Mouse (Mus musculus): ENCODE data around the gene Ghr. TPM values are rescaled to one million over a fixed set of nuclear protein-coding genes. Genes with fewer than 3 reads are reported as not detected.

Ghr gene
- total and polyA plus RNA-seq, 2 experiments = 141 to 423 TPM

GRCm38 (mm10) chr15:3432823-3433222 lies 150.5 kb downstream of the Ghr start:
- no peak overlapping the region for H3K9ac ChIP-seq (ENCODE audit: low read depth, low read length)
- H3K4me3 ChIP-seq (ENCODE audit: insufficient read depth, low read depth, low read length) = no peak overlapping the region
- TF ChIP-seq POLR2A (IDR thresholded peaks at IDR 0.05; ENCODE audit: extremely low read depth, insufficient read depth, low read length) (no peak), CTCF (IDR thresholded peaks at IDR 0.05; ENCODE audit: low read depth, low read length) (no peak)
- no peak overlapping the region for H3K27ac ChIP-seq (replicated peaks; ENCODE audit: insufficient read depth, low read depth, low read length)
- DNase-seq (ENCODE audit: extremely low read depth, low read depth, low spot score) = no peak
- H3K27me3 ChIP-seq (ENCODE audit: control insufficient read depth, insufficient read depth, low read length) = no peaks in the 10 kb centered on the region
- H3K79me2 ChIP-seq (ENCODE audit: control insufficient read depth, insufficient read depth, low read length) = peaks cover 5% of the 10 kb centered on the region; the same call in 1 of the 2 replicates
- H3K36me3 ChIP-seq (ENCODE audit: control insufficient read depth, insufficient read depth, low read length) = peaks cover 30% of the 10 kb centered on the region
- H3K4me1 ChIP-seq (ENCODE audit: control insufficient read depth, insufficient read depth, low read length) = peaks cover 10% of the 10 kb centered on the region
- 77% methylated on average over 1 of the region's 1 CpGs for WGBS

- Histone ChIP-seq H3K36me3 (ENCODE audit: control insufficient read depth, insufficient read depth, low read length) (peaks cover 31% of the 10 kb centered on the region), H3K4me1 (ENCODE audit: control insufficient read depth, insufficient read depth, low read length) (peaks cover 3% of the 10 kb centered on the region; the same call in 1 of the 2 replicates), H3K4me3 (ENCODE audit: insufficient read depth, low read depth, low read length) (no peak overlapping the region), H3K27ac (replicated peaks; ENCODE audit: insufficient read depth, low read depth, low read length) (no peak overlapping the region), H3K9ac (ENCODE audit: low read depth, low read length) (no peak overlapping the region), H3K27me3 (ENCODE audit: control insufficient read depth, insufficient read depth, low read length) (no peaks in the 10 kb centered on the region), H3K79me2 (ENCODE audit: control insufficient read depth, insufficient read depth, low read length) (peaks cover 2% of the 10 kb centered on the region; the same call in 1 of the 2 replicates)
- DNase-seq (ENCODE audit: extremely low read depth, low read depth, low spot score) = no peak
- TF ChIP-seq POLR2A (IDR thresholded peaks at IDR 0.05; ENCODE audit: extremely low read depth, insufficient read depth, low read length) (no peak), CTCF (IDR thresholded peaks at IDR 0.05; ENCODE audit: low read depth, low read length) (no peak)
These were observed 153.9 kb downstream of the Ghr start for GRCm38 (mm10) chr15:3429417-3429816.

- H3K36me3 ChIP-seq (ENCODE audit: control insufficient read depth, insufficient read depth, low read length) = peaks cover 31% of the 10 kb centered on the region
- WGBS = 75% methylated on average over 5 of the region's 5 CpGs
- H3K27ac ChIP-seq (replicated peaks; ENCODE audit: insufficient read depth, low read depth, low read length) = no peak overlapping the region
- peaks cover 3% of the 10 kb centered on the region; the same call in 1 of the 2 replicates for H3K4me1 ChIP-seq (ENCODE audit: control insufficient read depth, insufficient read depth, low read length)
- TF ChIP-seq CTCF (IDR thresholded peaks at IDR 0.05; ENCODE audit: low read depth, low read length) (no peak), POLR2A (IDR thresholded peaks at IDR 0.05; ENCODE audit: extremely low read depth, insufficient read depth, low read length) (no peak)
- peaks cover 2% of the 10 kb centered on the region; the same call in 1 of the 2 replicates for H3K79me2 ChIP-seq (ENCODE audit: control insufficient read depth, insufficient read depth, low read length)
- no peak overlapping the region for H3K9ac ChIP-seq (ENCODE audit: low read depth, low read length)
- peak; percentile 60 for DNase-seq (ENCODE audit: extremely low read depth, low read depth, low spot score)
- H3K4me3 ChIP-seq (ENCODE audit: insufficient read depth, low read depth, low read length) = no peak overlapping the region
- no peaks in the 10 kb centered on the region for H3K27me3 ChIP-seq (ENCODE audit: control insufficient read depth, insufficient read depth, low read length)
These were observed 154.3 kb downstream of the Ghr start for GRCm38 (mm10) chr15:3429001-3429400.

- 38% methylated on average over 4 of the region's 4 CpGs for WGBS
- Histone ChIP-seq H3K4me3 (ENCODE audit: insufficient read depth, low read depth, low read length) (no peak overlapping the region), H3K27me3 (ENCODE audit: control insufficient read depth, insufficient read depth, low read length) (no peaks in the 10 kb centered on the region), H3K9ac (ENCODE audit: low read depth, low read length) (no peak overlapping the region), H3K27ac (replicated peaks; ENCODE audit: insufficient read depth, low read depth, low read length) (no peak overlapping the region), H3K79me2 (ENCODE audit: control insufficient read depth, insufficient read depth, low read length) (peaks cover 2% of the 10 kb centered on the region; the same call in 1 of the 2 replicates), H3K4me1 (ENCODE audit: control insufficient read depth, insufficient read depth, low read length) (peaks cover 3% of the 10 kb centered on the region; the same call in 1 of the 2 replicates), H3K36me3 (ENCODE audit: control insufficient read depth, insufficient read depth, low read length) (peaks cover 30% of the 10 kb centered on the region)
- DNase-seq (ENCODE audit: extremely low read depth, low read depth, low spot score) = no peak
- TF ChIP-seq POLR2A (IDR thresholded peaks at IDR 0.05; ENCODE audit: extremely low read depth, insufficient read depth, low read length) = no peak
- no peak for TF ChIP-seq CTCF (IDR thresholded peaks at IDR 0.05; ENCODE audit: low read depth, low read length)
These were observed 156.9 kb downstream of the Ghr start for GRCm38 (mm10) chr15:3426401-3426800.

DNA sequence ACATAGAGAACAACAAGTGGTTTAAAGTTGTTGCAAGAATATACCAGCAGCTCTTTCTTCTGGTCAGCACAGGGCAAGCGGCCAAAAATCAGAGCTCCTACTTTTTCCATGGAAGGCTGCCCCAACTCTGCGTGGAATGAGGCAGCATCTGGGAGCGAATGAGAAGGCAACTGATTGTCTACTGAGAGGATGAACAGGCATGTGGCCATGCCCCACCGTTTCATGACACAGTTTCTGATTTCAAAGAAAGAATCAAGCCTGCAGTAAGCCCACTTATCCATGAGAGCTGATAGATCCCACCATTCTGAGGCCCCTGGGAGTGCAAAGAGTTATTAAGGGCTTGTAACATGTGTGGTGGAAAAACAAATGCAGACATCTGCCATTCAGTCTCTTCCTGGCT lies 160.1 kb downstream of the Ghr start:
- no peak overlapping the region for H3K4me3 ChIP-seq (ENCODE audit: insufficient read depth, low read depth, low read length)
- H3K27ac ChIP-seq (replicated peaks; ENCODE audit: insufficient read depth, low read depth, low read length) = no peak overlapping the region
- DNase-seq (ENCODE audit: extremely low read depth, low read depth, low spot score) = no peak
- H3K79me2 ChIP-seq (ENCODE audit: control insufficient read depth, insufficient read depth, low read length) = no peaks in the 10 kb centered on the region; the same call in 1 of the 2 replicates
- TF ChIP-seq CTCF (IDR thresholded peaks at IDR 0.05; ENCODE audit: low read depth, low read length) (no peak), POLR2A (IDR thresholded peaks at IDR 0.05; ENCODE audit: extremely low read depth, insufficient read depth, low read length) (no peak)
- no peak overlapping the region for H3K9ac ChIP-seq (ENCODE audit: low read depth, low read length)
- H3K36me3 ChIP-seq (ENCODE audit: control insufficient read depth, insufficient read depth, low read length) = peaks cover 37% of the 10 kb centered on the region
- H3K27me3 ChIP-seq (ENCODE audit: control insufficient read depth, insufficient read depth, low read length) = no peaks in the 10 kb centered on the region
- WGBS = 71% methylated on average over 4 of the region's 4 CpGs
- H3K4me1 ChIP-seq (ENCODE audit: control insufficient read depth, insufficient read depth, low read length) = no peaks in the 10 kb centered on the region

GRCm38 (mm10) chr15:3417699-3418098 lies 165.6 kb downstream of the Ghr start:
- Histone ChIP-seq H3K27me3 (ENCODE audit: control insufficient read depth, insufficient read depth, low read length) (no peaks in the 10 kb centered on the region), H3K79me2 (ENCODE audit: control insufficient read depth, insufficient read depth, low read length) (no peaks in the 10 kb centered on the region), H3K9ac (ENCODE audit: low read depth, low read length) (no peak overlapping the region), H3K4me3 (ENCODE audit: insufficient read depth, low read depth, low read length) (no peak overlapping the region), H3K4me1 (ENCODE audit: control insufficient read depth, insufficient read depth, low read length) (no peaks in the 10 kb centered on the region), H3K27ac (replicated peaks; ENCODE audit: insufficient read depth, low read depth, low read length) (no peak overlapping the region), H3K36me3 (ENCODE audit: control insufficient read depth, insufficient read depth, low read length) (peaks cover 22% of the 10 kb centered on the region)
- WGBS = 68% methylated on average over 3 of the region's 3 CpGs
- no peak for TF ChIP-seq CTCF (IDR thresholded peaks at IDR 0.05; ENCODE audit: low read depth, low read length)
- no peak for TF ChIP-seq POLR2A (IDR thresholded peaks at IDR 0.05; ENCODE audit: extremely low read depth, insufficient read depth, low read length)
- DNase-seq (ENCODE audit: extremely low read depth, low read depth, low spot score) = no peak
